Mouse (Mus musculus): Measurements from ENCODE around the gene Wdr1.
"Not testable (repeated sequence)": the region's sequence is repeated elsewhere in the genome, so short reads cannot be mapped to it uniquely, and the experiment has no call there.

The Wdr1 gene

GRCm38 (mm10) chr5:38500043-38500442 is 63.0 kb downstream of the Wdr1 start:
- in situ Hi-C loops (cut with MboI; ENCODE audit: unreplicated experiment in 2 of 2), result no loop called here

GRCm38 (mm10) chr5:38499316-38499811 is 63.7 kb downstream of the Wdr1 start:
- in situ Hi-C loops (cut with MboI; ENCODE audit: unreplicated experiment in 2 of 2), result no loop called here

- in situ Hi-C loops (cut with MboI; ENCODE audit: unreplicated experiment in 2 of 2), result no loop called here
Measured at GRCm38 (mm10) chr5:38498479-38498878, 64.5 kb downstream of the Wdr1 start.

GRCm38 (mm10) chr5:38496491-38497057 is 66.4 kb downstream of the Wdr1 start:
- in situ Hi-C loops (cut with MboI; ENCODE audit: unreplicated experiment in 2 of 2), result no loop called here

- in situ Hi-C loops (cut with MboI; ENCODE audit: unreplicated experiment in 2 of 2), result no loop called here
Measured at GRCm38 (mm10) chr5:38493890-38494289, 69.1 kb downstream of the Wdr1 start.

- in situ Hi-C loops (cut with MboI; ENCODE audit: unreplicated experiment in 2 of 2), result no loop called here
Measured at GRCm38 (mm10) chr5:38491763-38492162, 71.3 kb downstream of the Wdr1 start.

- in situ Hi-C loops (cut with MboI; ENCODE audit: unreplicated experiment in 2 of 2), result no loop called here
Measured at GRCm38 (mm10) chr5:38489739-38490138, 73.3 kb downstream of the Wdr1 start.

GRCm38 (mm10) chr5:38488673-38489615 is 74.1 kb downstream of the Wdr1 start:
- in situ Hi-C loops (cut with MboI; ENCODE audit: unreplicated experiment in 2 of 2), result no loop called here

- in situ Hi-C loops (cut with MboI; ENCODE audit: unreplicated experiment in 2 of 2), result no loop called here
Measured at GRCm38 (mm10) chr5:38488026-38488425, 75.0 kb downstream of the Wdr1 start.

- in situ Hi-C loops (cut with MboI; ENCODE audit: unreplicated experiment in 2 of 2), result no loop called here
Measured at GRCm38 (mm10) chr5:38487247-38487646, 75.8 kb downstream of the Wdr1 start.

GRCm38 (mm10) chr5:38485946-38486345 is 77.1 kb downstream of the Wdr1 start:
- in situ Hi-C loops (cut with MboI; ENCODE audit: unreplicated experiment in 2 of 2), result no loop called here

GRCm38 (mm10) chr5:38483518-38484110 is 79.4 kb downstream of the Wdr1 start:
- in situ Hi-C loops (cut with MboI; ENCODE audit: unreplicated experiment in 2 of 2), result no loop called here

GRCm38 (mm10) chr5:38480822-38481707 is 82.0 kb downstream of the Wdr1 start:
- in situ Hi-C loops (cut with MboI; ENCODE audit: unreplicated experiment in 2 of 2), result no loop called here

GRCm38 (mm10) chr5:38479908-38480725 is 82.9 kb downstream of the Wdr1 start:
- in situ Hi-C loops (cut with MboI; ENCODE audit: unreplicated experiment in 2 of 2), result no loop called here

GRCm38 (mm10) chr5:38479545-38479907 is 83.5 kb downstream of the Wdr1 start:
- in situ Hi-C loops (cut with MboI; ENCODE audit: unreplicated experiment in 2 of 2), result not testable (repeated sequence)

GRCm38 (mm10) chr5:38479027-38479426 is 84.0 kb downstream of the Wdr1 start:
- in situ Hi-C loops (cut with MboI; ENCODE audit: unreplicated experiment in 2 of 2), result no loop called here

- in situ Hi-C loops (cut with MboI; ENCODE audit: unreplicated experiment in 2 of 2), result no loop called here
Measured at GRCm38 (mm10) chr5:38477731-38478445, 85.1 kb downstream of the Wdr1 start.

- in situ Hi-C loops (cut with MboI; ENCODE audit: unreplicated experiment in 2 of 2), result no loop called here
Measured at GRCm38 (mm10) chr5:38476861-38477565, 86.0 kb downstream of the Wdr1 start.
